Mouse (Mus musculus) ovary, postnatal 10 days (tissue): ENCODE measurements around the gene Itih3.

Experiments
- DNase-seq: peaks from one replicate; pipeline ENCODE4 v3.0.0; 2022; ENCODE audit warnings: low spot score

The Itih3 gene

DNA sequence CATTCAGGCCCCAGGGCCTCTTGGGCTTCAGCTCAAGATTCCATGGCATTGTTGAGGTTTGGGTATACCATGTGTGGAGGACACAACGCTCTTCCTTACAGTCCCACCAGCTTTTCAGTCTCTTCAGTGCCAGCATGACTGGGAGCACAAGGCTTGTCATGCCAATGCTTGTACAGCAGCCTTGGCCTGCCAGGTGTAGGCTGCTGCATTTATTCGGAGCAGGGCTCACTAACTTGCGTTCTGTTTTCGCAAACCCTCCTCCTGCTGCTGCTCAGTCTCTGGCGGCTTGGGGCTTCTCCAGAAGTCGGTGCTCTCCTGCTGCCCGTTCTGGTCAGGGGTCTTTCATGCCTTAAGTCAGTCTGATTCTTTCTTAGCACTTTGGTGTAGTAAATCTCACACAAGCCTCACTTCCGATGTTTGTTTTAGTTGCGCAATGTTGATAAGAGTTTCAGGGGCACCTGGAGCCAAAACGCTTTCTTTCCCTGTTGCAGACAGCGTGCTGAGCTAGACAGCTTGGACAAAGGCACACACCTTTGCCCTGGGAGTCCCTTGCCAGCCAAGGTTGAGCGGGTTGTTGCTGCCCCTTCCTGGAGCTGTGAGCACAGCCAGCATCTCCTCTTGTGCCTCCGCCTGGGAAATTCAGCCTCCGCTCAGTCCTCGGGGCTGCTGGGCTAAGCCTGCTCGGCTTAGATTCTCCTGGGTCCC, 62.0 kb downstream of the Itih3 start:
- DNase-seq = no peak
